Mouse (Mus musculus) heart, postnatal 10 days (tissue): ENCODE results near the gene Prdx6. TPM values are rescaled to one million over a fixed set of nuclear protein-coding genes. Genes with fewer than 3 reads are reported as not detected.
"Not testable (repeated sequence)": the region's sequence is repeated elsewhere in the genome, so short reads cannot be mapped to it uniquely, and the experiment has no call there.

Experiments used
- DNase-seq, 2 experiments: peaks; one replicate each; pipeline ENCODE4 v3.0.0; 2021
- intact Hi-C: fragments of 180-260 bp; cut with DNase I; formaldehyde crosslinking; loops from one replicate; pipeline ENCODE4 v1.15.1; 2025
- total RNA-seq, 2 experiments: library from RNA; stranded (reverse); gene quantifications; 2 replicates each; pipeline ENCODE4 v1.2.3; 2021

Gene Prdx6
- total RNA-seq, 2 experiments from 2014 or later = 230 to 240 TPM

GRCm38 (mm10) chr1:161252365-161252764 lies 1.3 kb upstream of the Prdx6 start:
- no peak for DNase-seq
- intact Hi-C loops = no loop called here

GRCm38 (mm10) chr1:161251417-161252265 lies 622 bp upstream of the Prdx6 start:
- DNase-seq = no peak
- intact Hi-C loops = loop anchor here (2.0 kb wide), 1 partner anchor 121 kb away; the partner anchor contains the start of gene Klhl20

GRCm38 (mm10) chr1:161250031-161250603 lies 902 bp downstream of the Prdx6 start:
- intact Hi-C loops = loop anchor here (2.0 kb wide), 1 partner anchor 119 kb away; the partner anchor contains the start of gene Klhl20
- peak; percentile 70 to 71 for DNase-seq

GRCm38 (mm10) chr1:161249442-161249841 lies 1.6 kb downstream of the Prdx6 start:
- intact Hi-C loops = no loop called here

GRCm38 (mm10) chr1:161248685-161249084 lies 2.3 kb downstream of the Prdx6 start:
- intact Hi-C loops = no loop called here
- peak; percentile 10 to 16 for DNase-seq

More at GRCm38 (mm10) chr1:161249442-161249841, 1.6 kb downstream of the Prdx6 start:
- DNase-seq = peak in 1 of 2 experiments; percentile 8

GRCm38 (mm10) chr1:161247643-161248580 lies 3.1 kb downstream of the Prdx6 start:
- intact Hi-C loops = no loop called here
- no peak for DNase-seq

- intact Hi-C loops = no loop called here
Observed at GRCm38 (mm10) chr1:161247176-161247575, 3.8 kb downstream of the Prdx6 start.

GRCm38 (mm10) chr1:161237750-161238149 lies 13.3 kb downstream of the Prdx6 start:
- DNase-seq = no peak
- intact Hi-C loops = no loop called here

More at GRCm38 (mm10) chr1:161247176-161247575, 3.8 kb downstream of the Prdx6 start:
- DNase-seq = peak; percentile 22 to 23

- intact Hi-C loops = no loop called here
- no peak for DNase-seq
Observed at GRCm38 (mm10) chr1:161237339-161237738, 13.7 kb downstream of the Prdx6 start.

GRCm38 (mm10) chr1:161233226-161233839 lies 17.7 kb downstream of the Prdx6 start:
- DNase-seq = no peak
- intact Hi-C loops = no loop called here

- intact Hi-C loops = no loop called here
- no peak for DNase-seq
Observed at GRCm38 (mm10) chr1:161232181-161232580, 18.8 kb downstream of the Prdx6 start.

- peak; percentile 74 to 77 for DNase-seq
- intact Hi-C loops = no loop called here
Observed at GRCm38 (mm10) chr1:161224837-161225236, 26.2 kb downstream of the Prdx6 start.

- intact Hi-C loops = no loop called here
- no peak for DNase-seq
Observed at GRCm38 (mm10) chr1:161219816-161220215, 31.2 kb downstream of the Prdx6 start.

- DNase-seq = peak in 1 of 2 experiments; percentile 29
- intact Hi-C loops = loop anchor here (1.0 kb wide), 1 partner anchor 73 kb away; no protein-coding TSS in a partner anchor
Observed at GRCm38 (mm10) chr1:161214465-161214864, 36.6 kb downstream of the Prdx6 start.

GRCm38 (mm10) chr1:161199856-161200255 lies 51.2 kb downstream of the Prdx6 start:
- intact Hi-C loops = loop anchor here (5.0 to 10.0 kb wide), 3 partner anchors 87 to 455 kb away; partner anchors contain the start of gene Serpinc1

GRCm38 (mm10) chr1:161196364-161196763 lies 54.7 kb downstream of the Prdx6 start:
- not testable (repeated sequence) for DNase-seq
- intact Hi-C loops = loop anchor here (5.0 to 10.0 kb wide), 3 partner anchors 91 to 452 kb away; partner anchors contain the start of gene Serpinc1

More at GRCm38 (mm10) chr1:161199856-161200255, 51.2 kb downstream of the Prdx6 start:
- no peak for DNase-seq

- intact Hi-C loops = loop anchor here (5.0 to 10.0 kb wide), 3 partner anchors 92 to 451 kb away; partner anchors contain the start of gene Serpinc1
- DNase-seq = peak; percentile 87 to 88
Observed at GRCm38 (mm10) chr1:161195541-161196351, 55.3 kb downstream of the Prdx6 start.

GRCm38 (mm10) chr1:161190253-161190910 lies 60.6 kb downstream of the Prdx6 start:
- intact Hi-C loops = loop anchor here (10.0 kb wide), 2 partner anchors 216 to 446 kb away; partner anchors contain the start of gene Serpinc1
- DNase-seq = no peak
